Mouse (Mus musculus) liver, embryonic 14.5 days (tissue): ENCODE measurements around the gene Trmt1l. TPM values are rescaled to one million over a fixed set of nuclear protein-coding genes. Genes with fewer than 3 reads are reported as not detected.

Source experiments
- ATAC-seq: fragments of 200-750 bp; cut with Nextera tagmentation; 2 replicates; pipeline ENCODE4 v1.8.0; 2017; ENCODE audit warnings: moderate number of reproducible peaks, mild to moderate bottlenecking, moderate library complexity; ENCODE audit not compliant: insufficient read depth
- DNase-seq, 3 experiments: peaks; one replicate each; pipeline ENCODE4 v3.0.0-alpha.2; 2012 to 2013; ENCODE audit warnings: low read depth in 3 of 3, low spot score in 3 of 3
- H3K27ac ChIP-seq: fragments of 300-500 bp; sonication (generic); 2 replicates; pipeline ENCODE4 v1.5.1; 2014; ENCODE audit warnings: moderate library complexity, mild to moderate bottlenecking, control low read depth, inconsistent platforms
- H3K27me3 ChIP-seq: fragments of 300-500 bp; sonication (generic); 2 replicates; pipeline ENCODE4 v1.6.1; 2014; ENCODE audit warnings: mild to moderate bottlenecking, low read length, moderate library complexity; ENCODE audit not compliant: control insufficient read depth, insufficient read depth
- H3K36me3 ChIP-seq: fragments of 300-500 bp; sonication (generic); replicated peaks from 2 replicates; pipeline ENCODE4 v1.6.1; 2014; ENCODE audit warnings: low read depth; ENCODE audit not compliant: control insufficient read depth, insufficient read depth
- H3K4me1 ChIP-seq, 2 experiments: fragments of 200-500 bp in 1 of 2; fragments of 300-500 bp in 1 of 2; sonication (generic) in 1 of 2; replicated peaks; 2 replicates each; pipeline ENCODE4 v1.6.1; 2012 to 2014; ENCODE audit warnings: antibody characterized with exemption in 1 of 2, inconsistent platforms in 1 of 2, low read length in 1 of 2; ENCODE audit not compliant: control insufficient read depth in 2 of 2, insufficient read depth in 2 of 2
- H3K4me2 ChIP-seq: fragments of 300-500 bp; sonication (generic); 2 replicates; pipeline ENCODE4 v1.6.1; 2014; ENCODE audit warnings: low read depth, mild to moderate bottlenecking, control low read depth, moderate library complexity
- H3K4me3 ChIP-seq, 2 experiments: fragments of 200-500 bp in 1 of 2; fragments of 300-500 bp in 1 of 2; sonication (generic) in 1 of 2; 2 replicates each; pipeline ENCODE4 v1.5.1; 2012 to 2014; ENCODE audit warnings: low read depth in 2 of 2, low read length in 2 of 2, mild to moderate bottlenecking in 2 of 2, control low read depth in 1 of 2, inconsistent platforms in 1 of 2, moderate library complexity in 1 of 2; ENCODE audit not compliant: insufficient read depth in 1 of 2
- H3K9ac ChIP-seq: fragments of 300-500 bp; sonication (generic); replicated peaks from 2 replicates; pipeline ENCODE4 v1.6.1; 2014; ENCODE audit warnings: mild to moderate bottlenecking, control low read depth, moderate library complexity
- H3K9me3 ChIP-seq: fragments of 300-500 bp; sonication (generic); 2 replicates; pipeline ENCODE4 v1.6.1; 2016; ENCODE audit warnings: low read length, mixed read lengths; ENCODE audit not compliant: control insufficient read depth
- CTCF ChIP-seq: IDR thresholded peaks from 2 replicates; pipeline ENCODE4 v1.5.1; 2016; ENCODE audit warnings: antibody characterized with exemption, low read depth, control low read depth
- EP300 ChIP-seq: IDR thresholded peaks from 2 replicates; pipeline ENCODE4 v1.6.1; 2016; ENCODE audit warnings: antibody characterized with exemption, low read depth
- WGBS: fragments of 180-500 bp; shearing (Covaris S2); extraction: QIAGEN DNeasy Blood & Tissue Kit; methylation state at CpG from one replicate; pipeline ENCODE4 v1.1.7; 2014; ENCODE audit not compliant: insufficient replicate concordance; 5-methylcytosine and 5-hydroxymethylcytosine counted together
- polyA plus RNA-seq, 2 experiments: library from polyadenylated mRNA; depleted of rRNA in 1 of 2; stranded (reverse) in 1 of 2; unstranded in 1 of 2; fragments of >200 nt; fragmentation: Nextera tagmentation in 1 of 2; extraction: Ambion mirVana in 1 of 2; gene quantifications; 2 replicates each; pipeline versions ENCODE4 v1.2.1 to v1.2.3; 2012 to 2014

Trmt1l gene
- polyA plus RNA-seq (2012; rRNA removed): 7.6 and 9.8 TPM in 2 replicates
- 11.8 and 13.8 TPM in 2 replicates for polyA plus RNA-seq (2014; fragmentation: Nextera tagmentation; extraction: Ambion mirVana)

GRCm38 (mm10) chr1:151428263-151429221 lies at the start of gene Trmt1l, which contains the start of gene Swt1:
Trmt1l (plus strand) TSS chr1:151428542.
Swt1 (minus strand) TSS chr1:151428455.
- H3K9me3 ChIP-seq: no peaks in the 10 kb centered on the region
- H3K4me3 ChIP-seq: peak within 1 kb of the TSS; percentile 83 to 88
- peak within 1 kb of the TSS; percentile 89 for H3K9ac ChIP-seq
- under 1% methylated on average over 74 of the region's 74 CpGs for WGBS
- no peaks in the 10 kb centered on the region; the same call in 1 of the 2 replicates for H3K36me3 ChIP-seq
- peak within 1 kb of the TSS; percentile 94 for H3K4me2 ChIP-seq
- H3K27ac ChIP-seq: peak within 1 kb of the TSS; percentile 80
- peaks cover 10% of the 10 kb centered on the region in 2 experiments; a peak in 3 of 4 replicates for H3K4me1 ChIP-seq
- ATAC-seq (peak; percentile 99), DNase-seq (peak; percentile 94 to 97 (median 97))
- TF ChIP-seq EP300 (no peak), CTCF (0 out of 2 replicates have a peak, but pooled peaks have one; percentile 13)
- no peaks in the 10 kb centered on the region for H3K27me3 ChIP-seq

- Histone ChIP-seq H3K4me1 (no peaks in the 10 kb centered on the region), H3K36me3 (no peaks in the 10 kb centered on the region), H3K27ac (no peak overlapping the region), H3K27me3 (no peaks in the 10 kb centered on the region), H3K9ac (no peak overlapping the region), H3K4me2 (no peak overlapping the region), H3K9me3 (no peaks in the 10 kb centered on the region), H3K4me3 (no peak overlapping the region)
- WGBS: 86% methylated on average over 1 of the region's 1 CpGs
- DNase-seq (no peak), ATAC-seq (no peak)
- TF ChIP-seq CTCF (peak; percentile 52), EP300 (no peak)
These were observed 38.3 kb upstream of the Trmt1l start for GRCm38 (mm10) chr1:151390029-151390428.

DNA sequence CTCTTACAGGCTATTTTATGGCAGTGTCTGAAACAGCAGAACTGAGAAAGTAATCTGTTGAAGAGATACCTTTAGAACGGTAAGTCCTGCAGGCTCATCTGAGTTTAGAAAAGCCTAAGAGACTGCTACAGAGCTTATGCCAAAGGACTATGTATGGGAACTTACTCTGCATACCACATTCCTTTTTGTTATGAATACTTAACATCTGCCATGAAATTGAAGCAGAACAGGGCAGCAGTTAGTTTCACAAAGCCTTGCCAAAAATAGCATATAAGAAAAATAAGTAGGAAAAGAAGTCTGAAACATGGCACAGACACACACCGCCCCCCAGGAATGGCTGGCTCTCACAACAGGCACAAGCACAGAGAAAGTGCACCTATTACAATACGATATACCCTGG lies 18.5 kb upstream of the Trmt1l start:
- TF ChIP-seq EP300: no peak
- no peak for TF ChIP-seq CTCF
- Histone ChIP-seq H3K4me1 (no peaks in the 10 kb centered on the region), H3K4me2 (no peak overlapping the region), H3K9me3 (no peaks in the 10 kb centered on the region), H3K4me3 (no peak overlapping the region), H3K36me3 (no peaks in the 10 kb centered on the region; the same call in 1 of the 2 replicates), H3K27me3 (no peaks in the 10 kb centered on the region), H3K9ac (no peak overlapping the region), H3K27ac (no peak overlapping the region)
- WGBS: 87% methylated on average over 3 of the region's 3 CpGs
- DNase-seq (no peak), ATAC-seq (no peak)

- ATAC-seq (no peak), DNase-seq (no peak)
- WGBS: 26% methylated on average over 3 of the region's 3 CpGs
- no peak overlapping the region for H3K9ac ChIP-seq
- peaks cover 5 to 6% of the 10 kb centered on the region in 2 experiments; a peak in 3 of 4 replicates for H3K4me1 ChIP-seq
- H3K27me3 ChIP-seq: no peaks in the 10 kb centered on the region
- no peak overlapping the region for H3K4me2 ChIP-seq
- no peak overlapping the region for H3K27ac ChIP-seq
- no peak for TF ChIP-seq CTCF
- TF ChIP-seq EP300: no peak
- no peaks in the 10 kb centered on the region for H3K9me3 ChIP-seq
- no peak overlapping the region for H3K4me3 ChIP-seq
- peaks cover 12% of the 10 kb centered on the region for H3K36me3 ChIP-seq
These were observed 6.2 kb upstream of the Trmt1l start for GRCm38 (mm10) chr1:151422178-151422577.

GRCm38 (mm10) chr1:151426947-151427600 lies 1.3 kb upstream of the Trmt1l start:
- H3K4me3 ChIP-seq: peak overlapping the region; percentile 83 to 88
- peak overlapping the region; percentile 94 for H3K4me2 ChIP-seq
- ATAC-seq: no peak
- H3K36me3 ChIP-seq: no peaks in the 10 kb centered on the region
- peak overlapping the region; percentile 80 for H3K27ac ChIP-seq
- no peaks in the 10 kb centered on the region for H3K27me3 ChIP-seq
- WGBS: 10% methylated on average over 7 of the region's 7 CpGs
- peak; percentile 17 to 52 (median 49) for DNase-seq
- peaks cover 10 to 11% of the 10 kb centered on the region in 2 experiments; a peak in 3 of 4 replicates for H3K4me1 ChIP-seq
- TF ChIP-seq EP300: 0 out of 2 replicates have a peak, but pooled peaks have one; percentile 25
- TF ChIP-seq CTCF: no peak
- peak overlapping the region; percentile 89 for H3K9ac ChIP-seq
- H3K9me3 ChIP-seq: no peaks in the 10 kb centered on the region
